Mouse (Mus musculus): ENCODE results near the gene Tmem143. TPM values are rescaled to one million over a fixed set of nuclear protein-coding genes. Genes with fewer than 3 reads are reported as not detected.

Gene Tmem143
- polyA plus RNA-seq, 1 experiment = not detected

DNA sequence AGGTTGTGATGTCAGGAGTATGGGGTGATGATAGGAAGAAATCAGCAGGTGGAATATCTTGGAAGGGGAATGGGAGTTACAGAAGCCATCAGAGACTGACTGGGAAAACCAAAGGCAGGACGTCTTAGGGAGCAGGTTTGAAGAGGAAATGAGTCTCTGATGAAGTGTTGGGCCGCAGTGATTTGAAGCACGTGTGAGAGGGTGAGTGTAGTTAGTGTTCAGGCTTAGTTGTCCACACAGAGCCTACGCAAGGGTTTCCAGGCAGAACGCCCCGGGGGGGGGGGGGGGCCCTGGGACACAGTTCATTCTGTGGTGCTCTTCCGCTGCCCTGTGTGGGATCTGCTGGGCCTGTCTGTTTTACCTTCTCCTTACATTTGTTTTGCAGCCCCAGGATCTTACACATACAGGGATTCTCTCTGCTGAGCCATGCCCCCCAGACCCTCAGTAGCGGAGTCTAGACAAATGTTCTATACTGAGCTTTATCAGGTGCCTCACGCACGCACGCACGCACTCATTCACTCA lies 5.8 kb downstream of the Tmem143 start:
- WGBS = 78% methylated on average over 12 of the region's 12 CpGs

DNA sequence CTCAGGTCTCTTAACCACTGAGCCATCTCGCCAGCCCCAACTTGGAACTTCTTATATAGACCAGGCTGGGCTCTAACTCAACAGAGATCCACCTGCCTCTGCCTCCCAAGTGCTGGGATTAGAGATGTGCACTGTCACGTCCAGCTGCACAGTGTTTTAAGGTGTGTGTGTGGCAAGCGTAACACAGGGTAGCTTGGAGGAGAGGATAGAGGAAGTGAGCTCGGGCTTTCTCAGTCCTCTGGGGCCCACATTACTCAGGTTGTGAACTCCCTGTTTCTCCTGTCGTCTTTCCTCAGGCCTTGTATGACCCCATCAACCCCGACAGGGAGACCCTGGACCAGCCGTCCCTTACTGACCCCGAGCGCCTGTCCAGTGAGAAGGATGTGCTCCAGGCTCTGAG lies 9.9 kb downstream of the Tmem143 start:
- TF ChIP-seq CTCF (IDR thresholded peaks at IDR 0.05; ENCODE audit: insufficient read depth, low read depth, low read length) = no peak
- TF ChIP-seq POLR2A (IDR thresholded peaks at IDR 0.05; ENCODE audit: insufficient read depth, low read depth, low read length) = no peak
- Histone ChIP-seq H3K27ac (ENCODE audit: insufficient read depth, low read depth, low read length) (no peak overlapping the region), H3K4me3 (ENCODE audit: insufficient read depth, low read depth, low read length) (no peak overlapping the region), H3K4me1 (ENCODE audit: control insufficient read depth, insufficient read depth, low read length) (no peaks in the 10 kb centered on the region)
- 94% methylated on average over 9 of the region's 9 CpGs for WGBS

More for the DNA sequence above, 5.8 kb downstream of the Tmem143 start:
- Histone ChIP-seq H3K27ac (ENCODE audit: insufficient read depth, low read depth, low read length) (no peak overlapping the region), H3K4me1 (ENCODE audit: control insufficient read depth, insufficient read depth, low read length) (no peaks in the 10 kb centered on the region), H3K4me3 (ENCODE audit: insufficient read depth, low read depth, low read length) (no peak overlapping the region)
- TF ChIP-seq POLR2A (IDR thresholded peaks at IDR 0.05; ENCODE audit: insufficient read depth, low read depth, low read length) (no peak), CTCF (IDR thresholded peaks at IDR 0.05; ENCODE audit: insufficient read depth, low read depth, low read length) (no peak)

DNA sequence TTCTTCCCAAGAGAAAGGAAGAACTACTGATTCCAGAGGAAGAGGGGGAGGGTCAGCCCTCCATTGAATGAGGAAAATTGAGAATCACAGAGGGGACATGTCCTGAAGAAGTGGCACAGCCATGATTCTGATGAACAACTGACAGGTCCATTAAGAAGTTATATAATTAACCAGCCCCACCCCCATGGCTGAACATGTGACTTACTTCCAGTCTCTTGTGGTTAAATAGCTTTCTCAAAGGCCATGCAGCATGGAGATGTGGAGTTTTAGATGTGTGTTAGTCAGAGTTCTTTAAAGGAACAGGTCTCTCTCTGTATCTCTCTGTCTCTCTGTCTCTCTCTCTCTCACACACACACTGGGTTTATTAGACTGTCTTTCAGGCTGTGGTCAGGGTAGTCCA lies 11.6 kb downstream of the Tmem143 start:
- no peak overlapping the region for H3K4me3 ChIP-seq (ENCODE audit: insufficient read depth, low read depth, low read length)
- TF ChIP-seq POLR2A (IDR thresholded peaks at IDR 0.05; ENCODE audit: insufficient read depth, low read depth, low read length) (no peak), CTCF (IDR thresholded peaks at IDR 0.05; ENCODE audit: insufficient read depth, low read depth, low read length) (no peak)
- no peaks in the 10 kb centered on the region for H3K4me1 ChIP-seq (ENCODE audit: control insufficient read depth, insufficient read depth, low read length)
- H3K27ac ChIP-seq (ENCODE audit: insufficient read depth, low read depth, low read length) = no peak overlapping the region

DNA sequence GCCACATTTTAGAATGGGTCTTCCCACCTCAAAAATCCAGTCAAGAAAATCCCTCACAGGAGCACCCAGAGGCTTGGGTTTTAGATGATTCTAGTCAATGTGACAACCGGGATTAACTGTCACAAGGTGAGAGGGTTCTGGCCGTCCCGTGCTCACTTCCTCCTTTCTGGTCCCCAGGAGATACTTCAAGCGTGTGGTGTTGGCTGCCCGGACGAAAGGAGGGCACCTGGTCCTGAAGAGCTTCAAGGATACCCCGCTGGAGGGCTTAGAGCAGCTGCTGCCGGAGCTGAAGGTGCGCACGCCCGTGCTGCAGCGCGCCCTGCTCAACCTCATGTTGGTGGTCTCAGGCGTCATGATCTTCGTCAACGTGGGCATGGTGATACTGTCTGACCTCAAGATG lies 12.4 kb downstream of the Tmem143 start:
- H3K4me1 ChIP-seq (ENCODE audit: control insufficient read depth, insufficient read depth, low read length) = peaks cover 5% of the 10 kb centered on the region; the same call in 1 of the 2 replicates
- 93% methylated on average over 16 of the region's 16 CpGs for whole genome bisulfite sequencing
- no peak overlapping the region for H3K27ac ChIP-seq (ENCODE audit: insufficient read depth, low read depth, low read length)
- no peak overlapping the region for H3K4me3 ChIP-seq (ENCODE audit: insufficient read depth, low read depth, low read length)
- TF ChIP-seq CTCF (IDR thresholded peaks at IDR 0.05; ENCODE audit: insufficient read depth, low read depth, low read length) = no peak
- TF ChIP-seq POLR2A (IDR thresholded peaks at IDR 0.05; ENCODE audit: insufficient read depth, low read depth, low read length) = no peak

DNA sequence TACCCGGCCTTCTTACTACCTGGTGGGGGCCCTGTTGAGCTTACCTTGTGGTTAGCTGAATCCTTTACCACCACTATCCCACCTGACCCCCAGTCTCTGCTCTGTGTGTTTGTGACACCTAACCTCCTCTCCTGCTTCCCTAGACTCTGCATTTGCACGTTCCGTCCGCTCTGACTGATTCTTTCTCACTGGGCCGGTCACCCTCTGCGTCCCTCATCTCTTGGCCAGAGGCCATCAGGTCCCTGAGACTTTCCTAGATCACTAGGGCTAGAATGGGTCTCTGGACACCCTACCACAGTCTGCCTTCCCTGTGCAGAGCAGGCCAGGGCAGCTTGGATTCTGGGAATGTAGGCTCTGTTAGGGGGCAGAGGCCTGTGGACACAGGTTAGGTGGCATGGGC lies 17.3 kb downstream of the Tmem143 start:
- no peak for TF ChIP-seq CTCF (IDR thresholded peaks at IDR 0.05; ENCODE audit: insufficient read depth, low read depth, low read length)
- no peak for TF ChIP-seq POLR2A (IDR thresholded peaks at IDR 0.05; ENCODE audit: insufficient read depth, low read depth, low read length)
- 91% methylated on average over 6 of the region's 6 CpGs for WGBS
- Histone ChIP-seq H3K4me3 (ENCODE audit: insufficient read depth, low read depth, low read length) (no peak overlapping the region), H3K4me1 (ENCODE audit: control insufficient read depth, insufficient read depth, low read length) (peaks cover 38% of the 10 kb centered on the region), H3K27ac (ENCODE audit: insufficient read depth, low read depth, low read length) (no peak overlapping the region)

DNA sequence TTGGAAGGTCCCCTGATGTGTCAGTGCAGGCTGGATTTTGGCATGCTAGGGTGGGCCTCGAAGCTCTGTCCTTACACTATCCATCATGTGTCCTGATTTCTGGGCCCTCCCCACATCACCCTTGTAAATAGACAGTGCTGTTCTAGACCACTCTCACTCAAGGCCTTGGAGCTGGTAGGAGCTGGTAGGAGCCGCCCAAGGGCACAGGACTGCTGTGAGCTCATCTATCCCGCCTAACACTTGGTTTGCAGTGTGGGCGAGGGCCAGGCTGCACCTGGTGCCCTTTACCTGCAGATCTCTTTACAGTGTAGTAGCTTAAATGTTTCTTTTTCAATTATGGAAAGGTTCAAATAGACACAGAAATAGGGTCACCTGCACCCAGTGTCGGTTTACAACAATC lies 18.3 kb downstream of the Tmem143 start:
- Histone ChIP-seq H3K27ac (ENCODE audit: insufficient read depth, low read depth, low read length) (no peak overlapping the region), H3K4me3 (ENCODE audit: insufficient read depth, low read depth, low read length) (no peak overlapping the region), H3K4me1 (ENCODE audit: control insufficient read depth, insufficient read depth, low read length) (peaks cover 47% of the 10 kb centered on the region)
- WGBS = 90% methylated on average over 5 of the region's 5 CpGs
- TF ChIP-seq POLR2A (IDR thresholded peaks at IDR 0.05; ENCODE audit: insufficient read depth, low read depth, low read length) (no peak), CTCF (IDR thresholded peaks at IDR 0.05; ENCODE audit: insufficient read depth, low read depth, low read length) (no peak)

DNA sequence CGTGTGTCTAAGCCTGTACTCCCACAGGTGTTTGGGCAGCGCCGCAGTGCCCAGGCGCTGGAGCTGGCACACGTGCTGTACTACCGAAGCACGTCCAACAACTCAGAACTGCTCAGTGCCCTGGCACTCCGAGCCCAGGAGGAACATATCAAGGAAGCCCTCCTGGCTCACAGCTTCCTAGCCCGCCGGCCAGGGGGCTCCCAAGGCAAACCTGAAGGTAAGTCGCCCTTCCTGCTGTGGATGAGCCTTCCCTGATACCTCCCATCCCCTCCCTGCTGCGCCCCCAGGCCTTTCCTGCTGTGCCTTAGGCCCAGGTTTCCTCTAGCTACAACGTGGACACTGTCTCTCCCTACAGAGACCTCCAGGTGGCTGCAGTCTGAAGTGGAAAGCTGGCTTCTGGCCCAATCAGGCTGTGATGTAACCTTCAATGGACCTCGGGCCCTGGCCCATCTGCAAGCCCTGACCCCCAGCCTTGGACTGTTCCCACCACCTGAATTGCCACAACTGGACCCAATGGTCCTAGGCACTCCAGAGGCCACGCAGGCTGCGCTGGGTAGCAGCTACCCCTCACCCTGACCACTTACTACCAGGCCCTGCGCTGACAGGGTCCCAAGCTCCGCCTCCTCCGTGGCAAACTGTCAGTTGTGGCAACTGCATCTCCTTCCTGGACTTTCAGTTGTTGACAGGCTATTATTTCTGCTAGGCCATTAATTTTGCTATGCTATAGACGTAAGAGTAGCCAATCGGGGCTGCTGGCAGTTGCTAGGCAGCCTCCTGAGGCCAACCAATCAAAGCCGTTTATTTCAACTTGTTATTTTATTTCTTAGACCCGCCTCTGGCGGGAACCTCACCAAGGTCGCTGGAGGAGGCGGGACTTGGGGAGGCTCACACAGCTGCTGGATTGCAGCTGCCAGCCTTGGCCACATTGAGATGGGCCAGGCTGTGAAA lies 19.6 kb downstream of the Tmem143 start:
- peak overlapping the region; percentile 36 for H3K4me3 ChIP-seq (ENCODE audit: insufficient read depth, low read depth, low read length)
- TF ChIP-seq POLR2A (IDR thresholded peaks at IDR 0.05; ENCODE audit: insufficient read depth, low read depth, low read length) (peak; percentile 29; the same call in 1 of the 2 replicates), CTCF (IDR thresholded peaks at IDR 0.05; ENCODE audit: insufficient read depth, low read depth, low read length) (no peak)
- WGBS = 22% methylated on average over 26 of the region's 26 CpGs

DNA sequence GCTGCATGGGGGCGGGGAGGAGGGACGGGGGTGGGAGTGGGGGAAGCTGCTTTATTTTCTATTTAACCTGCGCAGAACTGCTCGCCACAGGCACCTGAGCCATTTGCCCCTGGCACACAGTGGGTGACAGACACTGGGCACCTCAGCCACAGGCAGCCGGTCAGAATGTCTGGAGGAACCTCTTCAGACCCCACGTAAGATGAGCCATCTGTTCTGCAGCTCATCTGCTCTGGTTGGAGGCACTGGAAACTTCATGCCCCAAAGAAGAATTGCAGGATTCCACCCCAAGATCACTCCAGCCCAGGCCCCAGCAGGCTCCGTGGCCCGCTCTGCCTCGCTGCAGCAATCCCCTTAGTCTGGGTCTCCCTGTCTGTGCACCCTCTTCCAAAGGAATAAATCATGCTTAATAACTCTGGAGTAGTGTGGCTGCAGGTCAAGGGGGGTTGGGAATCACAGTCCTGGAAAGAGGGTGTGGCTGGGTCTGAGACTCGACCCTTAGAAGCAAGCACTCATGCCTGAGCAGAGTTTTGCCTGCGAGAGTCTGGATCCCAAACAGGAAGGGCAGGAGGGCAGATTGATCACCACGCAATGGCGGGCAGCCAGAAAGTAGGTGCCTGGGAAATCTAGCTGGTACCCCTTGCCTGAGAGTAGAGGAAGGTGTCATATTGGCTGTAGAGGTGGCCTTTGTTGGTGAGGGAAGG lies 20.4 kb downstream of the Tmem143 start:
- peak overlapping the region; percentile 10 for H3K4me3 ChIP-seq (ENCODE audit: insufficient read depth, low read depth, low read length)
- TF ChIP-seq CTCF (IDR thresholded peaks at IDR 0.05; ENCODE audit: insufficient read depth, low read depth, low read length) = no peak
- TF ChIP-seq POLR2A (IDR thresholded peaks at IDR 0.05; ENCODE audit: insufficient read depth, low read depth, low read length) = no peak
- H3K27ac ChIP-seq (ENCODE audit: insufficient read depth, low read depth, low read length) = peak overlapping the region; percentile 82
- WGBS = 29% methylated on average over 13 of the region's 13 CpGs
- peaks cover 63% of the 10 kb centered on the region for H3K4me1 ChIP-seq (ENCODE audit: control insufficient read depth, insufficient read depth, low read length)

More for the DNA sequence above, 19.6 kb downstream of the Tmem143 start:
- Histone ChIP-seq H3K4me1 (ENCODE audit: control insufficient read depth, insufficient read depth, low read length) (peaks cover 60% of the 10 kb centered on the region), H3K27ac (ENCODE audit: insufficient read depth, low read depth, low read length) (peak overlapping the region; percentile 68)

DNA sequence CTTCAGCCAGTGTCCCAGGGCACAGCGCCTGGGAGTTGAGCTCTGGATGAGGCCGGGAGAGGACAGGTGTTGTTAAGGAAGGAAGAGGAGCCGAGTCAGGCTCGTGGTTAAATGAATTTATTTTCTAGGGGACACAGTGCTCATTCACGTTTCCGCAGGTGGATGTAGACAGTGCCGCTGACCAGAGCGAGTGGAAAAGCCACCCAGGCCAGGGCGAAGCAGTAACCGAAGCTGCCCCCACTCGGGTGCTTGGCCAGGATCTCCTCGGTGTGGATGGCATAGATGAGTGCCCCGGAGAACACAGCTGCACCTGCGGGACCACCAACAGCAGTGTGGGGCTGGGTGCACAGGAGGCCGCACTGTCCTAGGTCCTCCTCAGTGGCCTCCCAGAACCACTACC lies 21.2 kb downstream of the Tmem143 start:
- H3K4me3 ChIP-seq (ENCODE audit: insufficient read depth, low read depth, low read length) = no peak overlapping the region
- 89% methylated on average over 15 of the region's 15 CpGs for WGBS

More for the DNA sequence above, 21.2 kb downstream of the Tmem143 start:
- no peak for TF ChIP-seq POLR2A (IDR thresholded peaks at IDR 0.05; ENCODE audit: insufficient read depth, low read depth, low read length)
- TF ChIP-seq CTCF (IDR thresholded peaks at IDR 0.05; ENCODE audit: insufficient read depth, low read depth, low read length) = no peak
- Histone ChIP-seq H3K27ac (ENCODE audit: insufficient read depth, low read depth, low read length) (peak overlapping the region; percentile 82), H3K4me1 (ENCODE audit: control insufficient read depth, insufficient read depth, low read length) (peaks cover 71% of the 10 kb centered on the region)

Data from olfactory bulb, adult 2 months (tissue).